Mouse (Mus musculus) liver, embryonic 11.5 days (tissue): Measurements from ENCODE around the gene 2810408A11Rik. TPM values are rescaled to one million over a fixed set of nuclear protein-coding genes. Genes with fewer than 3 reads are reported as not detected.

Source experiments
- ATAC-seq: fragments of 200-750 bp; cut with Nextera tagmentation; replicated peaks from 2 replicates; pipeline ENCODE4 v1.8.0; 2017; ENCODE audit warnings: moderate number of reproducible peaks, mild to moderate bottlenecking, moderate TSS enrichment, moderate library complexity; ENCODE audit not compliant: low FRiP score
- DNase-seq: peaks from one replicate; pipeline ENCODE4 v3.0.0-alpha.2; 2017; ENCODE audit warnings: low spot score
- H3K27ac ChIP-seq: fragments of 300-500 bp; sonication (generic); 2 replicates; pipeline ENCODE4 v1.5.1; 2014; ENCODE audit warnings: mild to moderate bottlenecking, low read depth, low read length, control low read depth
- H3K27me3 ChIP-seq: fragments of 300-500 bp; sonication (generic); replicated peaks from 2 replicates; pipeline ENCODE4 v1.6.1; 2014; ENCODE audit warnings: low read length, mixed read lengths; ENCODE audit not compliant: control insufficient read depth, insufficient read depth
- H3K36me3 ChIP-seq: fragments of 300-500 bp; sonication (generic); 2 replicates; pipeline ENCODE4 v1.6.1; 2014; ENCODE audit warnings: mild to moderate bottlenecking, low read length, moderate library complexity, mixed read lengths; ENCODE audit not compliant: control insufficient read depth, insufficient read depth
- H3K4me1 ChIP-seq: fragments of 300-500 bp; sonication (generic); replicated peaks from 2 replicates; pipeline ENCODE4 v1.6.1; 2014; ENCODE audit warnings: low read length, mixed read lengths; ENCODE audit not compliant: control insufficient read depth, insufficient read depth
- H3K4me2 ChIP-seq: fragments of 300-500 bp; sonication (generic); 2 replicates; pipeline ENCODE4 v1.6.1; 2014; ENCODE audit warnings: mild to moderate bottlenecking, control low read depth, moderate library complexity
- H3K4me3 ChIP-seq: fragments of 300-500 bp; sonication (generic); 2 replicates; pipeline ENCODE4 v1.5.1; 2014; ENCODE audit warnings: low read depth, low read length, control low read depth
- H3K9ac ChIP-seq: fragments of 300-500 bp; sonication (generic); 2 replicates; pipeline ENCODE4 v1.6.1; 2014; ENCODE audit warnings: low read depth, low read length, control low read depth
- H3K9me3 ChIP-seq: fragments of 300-500 bp; sonication (generic); 2 replicates; pipeline ENCODE4 v1.6.1; 2016; ENCODE audit warnings: low read length, inconsistent platforms, mixed read lengths; ENCODE audit not compliant: control insufficient read depth
- WGBS: fragments of 180-500 bp; shearing (Covaris S2); extraction: QIAGEN DNeasy Blood & Tissue Kit; methylation state at CpG from one replicate; pipeline ENCODE4 v1.1.7; 2014; 5-methylcytosine and 5-hydroxymethylcytosine counted together
- microRNA-seq: library from miRNA; unstranded; fragments of <30 nt; microRNA quantifications from one replicate; pipeline ENCODE4, GENCODE M21; 2017; ENCODE audit warnings: borderline number of aligned reads
- polyA plus RNA-seq: library from polyadenylated mRNA; unstranded; fragments of >200 nt; fragmentation: Nextera tagmentation; extraction: Ambion mirVana; gene quantifications from 2 replicates; pipeline ENCODE4 v1.2.1, GENCODE M21; 2014

2810408A11Rik gene
- polyA plus RNA-seq, 1 experiment from 2014 or later: 3.2 TPM

DNA sequence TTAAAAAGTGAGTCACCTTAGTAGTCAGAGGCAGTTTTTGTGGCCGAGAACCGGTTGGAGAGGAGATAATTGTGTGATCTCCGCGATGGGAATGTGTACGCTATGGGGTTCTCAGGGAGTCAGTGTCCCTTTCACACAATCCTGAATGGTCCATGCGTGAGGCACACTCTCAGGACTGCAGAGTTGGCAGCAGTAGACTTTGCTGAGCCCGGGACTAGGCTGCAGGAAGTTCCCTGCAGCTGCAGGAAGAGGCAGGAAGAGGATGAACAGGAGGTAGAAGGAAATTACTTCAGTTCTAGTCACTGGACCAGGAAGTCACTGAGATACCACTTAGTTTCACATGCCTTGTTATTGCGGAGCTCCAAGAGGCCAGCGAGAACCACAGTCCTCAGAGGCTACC is 51.7 kb downstream of the 2810408A11Rik start:
- ATAC-seq (no peak), DNase-seq (no peak)
- no peaks in the 10 kb centered on the region for H3K9me3 ChIP-seq
- no peak overlapping the region for H3K9ac ChIP-seq
- no peaks in the 10 kb centered on the region for H3K27me3 ChIP-seq
- H3K27ac ChIP-seq: peak overlapping the region; percentile 16; the same call in 1 of the 2 replicates
- H3K4me2 ChIP-seq: peak overlapping the region; percentile 15; the same call in 1 of the 2 replicates
- WGBS: 78% methylated on average over 9 of the region's 9 CpGs
- peaks cover 24% of the 10 kb centered on the region for H3K36me3 ChIP-seq
- no peak overlapping the region for H3K4me3 ChIP-seq
- peaks cover 51% of the 10 kb centered on the region for H3K4me1 ChIP-seq

DNA sequence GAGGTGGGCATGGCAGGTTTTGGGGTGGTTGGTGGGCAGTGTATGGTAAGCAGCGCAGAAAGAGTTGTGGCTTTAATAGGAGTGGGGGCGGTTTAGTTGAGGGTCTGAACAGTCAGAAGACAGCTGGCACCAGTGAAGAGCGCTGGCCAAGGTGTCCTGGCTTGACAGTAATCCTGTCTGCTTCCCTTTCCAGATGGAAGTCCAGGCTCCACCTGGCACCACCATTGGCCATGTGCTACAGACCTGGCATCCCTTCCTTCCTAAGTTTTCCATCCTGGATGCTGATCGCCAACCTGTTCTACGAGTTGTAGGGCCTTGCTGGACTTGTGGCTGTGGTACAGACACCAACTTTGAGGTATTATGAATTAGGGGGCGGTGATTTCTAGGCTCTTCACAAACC is 52.8 kb downstream of the 2810408A11Rik start:
- H3K9ac ChIP-seq: no peak overlapping the region
- H3K4me2 ChIP-seq: peak overlapping the region; percentile 76
- no peaks in the 10 kb centered on the region for H3K27me3 ChIP-seq
- H3K4me1 ChIP-seq: peaks cover 43% of the 10 kb centered on the region
- no peaks in the 10 kb centered on the region for H3K9me3 ChIP-seq
- DNase-seq (no peak), ATAC-seq (no peak)
- peak overlapping the region; percentile 74; the same call in 1 of the 2 replicates for H3K4me3 ChIP-seq
- 95% methylated on average over 6 of the region's 6 CpGs for WGBS
- H3K36me3 ChIP-seq: peaks cover 24% of the 10 kb centered on the region
- no peak overlapping the region for H3K27ac ChIP-seq

Small RNAs within 50 kb of the gene (microRNA-seq; reads per million reads assigned to microRNA genes)
- not detected for gene Mir6924

Other genes with a start within 250 kb of the 2810408A11Rik start
- not detected in 2 replicates for gene Sox15, start 245.7 kb downstream of the 2810408A11Rik start, polyA plus RNA-seq
- 20.7 and 24.0 TPM in 2 replicates for gene Mpdu1, start 238.3 kb downstream of the 2810408A11Rik start, polyA plus RNA-seq
- 21.0 and 22.0 TPM in 2 replicates for gene Cd68, start 234.8 kb downstream of the 2810408A11Rik start, polyA plus RNA-seq
- gene Eif4a1, start 228.6 kb downstream of the 2810408A11Rik start, polyA plus RNA-seq: 755 and 757 TPM in 2 replicates
- 75.4 and 79.1 TPM in 2 replicates for gene Senp3, start 218.9 kb downstream of the 2810408A11Rik start, polyA plus RNA-seq
- gene Tnfsf13, start 215.2 kb downstream of the 2810408A11Rik start, polyA plus RNA-seq: 0.37 TPM in 1 of 2 replicates, not detected in the other
- gene Tnfsf12, start 205.1 kb downstream of the 2810408A11Rik start, polyA plus RNA-seq: 4.5 and 6.0 TPM in 2 replicates
- 1.7 and 2.6 TPM in 2 replicates for gene Tnfsfm13, start 204.9 kb downstream of the 2810408A11Rik start, polyA plus RNA-seq
- gene Polr2a, start 142.3 kb downstream of the 2810408A11Rik start, polyA plus RNA-seq: 46.1 and 48.9 TPM in 2 replicates
- not detected in 2 replicates for gene Slc35g3, start 139.0 kb downstream of the 2810408A11Rik start, polyA plus RNA-seq
- gene Zbtb4, start 135.1 kb downstream of the 2810408A11Rik start, polyA plus RNA-seq: 0.90 and 1.0 TPM in 2 replicates
- 1.3 and 1.4 TPM in 2 replicates for gene Chrnb1, start 105.0 kb downstream of the 2810408A11Rik start, polyA plus RNA-seq
- gene Fgf11, start 99.1 kb downstream of the 2810408A11Rik start, polyA plus RNA-seq: 1.2 TPM in 2 replicates
- 0.96 and 1.2 TPM in 2 replicates for gene Tmem102, start 95.4 kb downstream of the 2810408A11Rik start, polyA plus RNA-seq
- gene Gm39566, start 85.7 kb downstream of the 2810408A11Rik start, polyA plus RNA-seq: not detected in 2 replicates
- not detected in 2 replicates for gene Spem2, start 82.5 kb downstream of the 2810408A11Rik start, polyA plus RNA-seq
- not detected in 2 replicates for gene Spem1, start 78.8 kb downstream of the 2810408A11Rik start, polyA plus RNA-seq
- gene Nlgn2, start 63.2 kb downstream of the 2810408A11Rik start, polyA plus RNA-seq: 2.8 and 3.4 TPM in 2 replicates
- 336 and 370 TPM in 2 replicates for gene Tmem256, start 62.5 kb downstream of the 2810408A11Rik start, polyA plus RNA-seq
- 63.5 and 70.1 TPM in 2 replicates for gene Plscr3, start 54.6 kb downstream of the 2810408A11Rik start, polyA plus RNA-seq
- 0.57 and 0.62 TPM in 2 replicates for gene Tnk1, start 42.3 kb downstream of the 2810408A11Rik start, polyA plus RNA-seq
- gene Tmem95, start 23.0 kb downstream of the 2810408A11Rik start, polyA plus RNA-seq: not detected in 2 replicates
- gene Kctd11, start 19.6 kb downstream of the 2810408A11Rik start, polyA plus RNA-seq: 2.3 and 3.6 TPM in 2 replicates
- 8.6 and 8.7 TPM in 2 replicates for gene Acap1, start 5.4 kb downstream of the 2810408A11Rik start, polyA plus RNA-seq
- gene Neurl4, start 85 bp upstream of the 2810408A11Rik start, polyA plus RNA-seq: 9.5 and 10.5 TPM in 2 replicates
- gene Gps2, start 12.9 kb upstream of the 2810408A11Rik start, polyA plus RNA-seq: 121 and 130 TPM in 2 replicates
- gene Eif5a, start 21.0 kb upstream of the 2810408A11Rik start, polyA plus RNA-seq: 2,995 and 3,090 TPM in 2 replicates
- gene Ybx2, start 34.8 kb upstream of the 2810408A11Rik start, polyA plus RNA-seq: 1.3 and 1.7 TPM in 2 replicates
- 7.0 and 8.3 TPM in 2 replicates for gene Slc2a4, start 47.2 kb upstream of the 2810408A11Rik start, polyA plus RNA-seq
- gene Cldn7, start 63.8 kb upstream of the 2810408A11Rik start, polyA plus RNA-seq: 4.0 and 5.1 TPM in 2 replicates
- 20.8 and 24.0 TPM in 2 replicates for gene Ctdnep1, start 80.2 kb upstream of the 2810408A11Rik start, polyA plus RNA-seq
- gene Elp5, start 81.5 kb upstream of the 2810408A11Rik start, polyA plus RNA-seq: 131 and 146 TPM in 2 replicates
- gene Gabarap, start 90.2 kb upstream of the 2810408A11Rik start, polyA plus RNA-seq: 302 and 311 TPM in 2 replicates
- gene Phf23, start 94.8 kb upstream of the 2810408A11Rik start, polyA plus RNA-seq: 33.2 and 36.6 TPM in 2 replicates
- 22.1 and 23.3 TPM in 2 replicates for gene Dvl2, start 99.6 kb upstream of the 2810408A11Rik start, polyA plus RNA-seq
- 85.7 and 89.7 TPM in 2 replicates for gene Acadvl, start 114.4 kb upstream of the 2810408A11Rik start, polyA plus RNA-seq
- 9.3 and 9.4 TPM in 2 replicates for gene Dlg4, start 116.0 kb upstream of the 2810408A11Rik start, polyA plus RNA-seq
- 0.40 and 0.66 TPM in 2 replicates for gene Asgr1, start 153.1 kb upstream of the 2810408A11Rik start, polyA plus RNA-seq
- gene Asgr2, start 191.7 kb upstream of the 2810408A11Rik start, polyA plus RNA-seq: 4.3 and 5.8 TPM in 2 replicates
- gene Mgl2, start 229.3 kb upstream of the 2810408A11Rik start, polyA plus RNA-seq: 0.63 and 1.5 TPM in 2 replicates